Mouse (Mus musculus): ENCODE results near the gene Reep1. TPM values are rescaled to one million over a fixed set of nuclear protein-coding genes. Genes with fewer than 3 reads are reported as not detected.
A peak's percentile ranks its signal among the peaks of the same experiment; 100 is the strongest.

Reep1 gene
- total RNA-seq, 1 experiment from 2014 or later, result 0.73 TPM

- peak; percentile 71 for ATAC-seq (replicated peaks; ENCODE audit: low read depth, poor library complexity, severe bottlenecking)
These were observed 28.2 kb downstream of the Reep1 start for GRCm38 (mm10) chr6:71735600-71736010.

GRCm38 (mm10) chr6:71736101-71736500 lies 28.7 kb downstream of the Reep1 start:
- peak; percentile 64 for ATAC-seq (replicated peaks; ENCODE audit: low read depth, poor library complexity, severe bottlenecking)

- no peak for ATAC-seq (replicated peaks; ENCODE audit: low read depth, poor library complexity, severe bottlenecking)
These were observed 29.8 kb downstream of the Reep1 start for GRCm38 (mm10) chr6:71737202-71737601.

- no peak for ATAC-seq (replicated peaks; ENCODE audit: low read depth, poor library complexity, severe bottlenecking)
These were observed 31.2 kb downstream of the Reep1 start for GRCm38 (mm10) chr6:71738611-71739010.

GRCm38 (mm10) chr6:71740921-71741320 lies 33.6 kb downstream of the Reep1 start:
- ATAC-seq (replicated peaks; ENCODE audit: low read depth, poor library complexity, severe bottlenecking), result no peak

GRCm38 (mm10) chr6:71741998-71742636 lies 34.8 kb downstream of the Reep1 start:
- ATAC-seq (replicated peaks; ENCODE audit: low read depth, poor library complexity, severe bottlenecking), result no peak

GRCm38 (mm10) chr6:71744934-71745333 lies 37.6 kb downstream of the Reep1 start:
- no peak for ATAC-seq (replicated peaks; ENCODE audit: low read depth, poor library complexity, severe bottlenecking)

GRCm38 (mm10) chr6:71745482-71746234 lies 38.3 kb downstream of the Reep1 start:
- peak; percentile 41 for ATAC-seq (replicated peaks; ENCODE audit: low read depth, poor library complexity, severe bottlenecking)

GRCm38 (mm10) chr6:71746246-71746645 lies 38.9 kb downstream of the Reep1 start:
- ATAC-seq (replicated peaks; ENCODE audit: low read depth, poor library complexity, severe bottlenecking), result no peak

- ATAC-seq (replicated peaks; ENCODE audit: low read depth, poor library complexity, severe bottlenecking), result no peak
These were observed 39.5 kb downstream of the Reep1 start for GRCm38 (mm10) chr6:71746846-71747245.

- ATAC-seq (replicated peaks; ENCODE audit: low read depth, poor library complexity, severe bottlenecking), result no peak
These were observed 44.2 kb downstream of the Reep1 start for GRCm38 (mm10) chr6:71751602-71752001.

GRCm38 (mm10) chr6:71752791-71753464 lies 45.6 kb downstream of the Reep1 start:
- no peak for ATAC-seq (replicated peaks; ENCODE audit: low read depth, poor library complexity, severe bottlenecking)

- ATAC-seq (replicated peaks; ENCODE audit: low read depth, poor library complexity, severe bottlenecking), result peak; percentile 63
These were observed 49.9 kb downstream of the Reep1 start for GRCm38 (mm10) chr6:71757039-71757894.

GRCm38 (mm10) chr6:71758780-71759179 lies 51.4 kb downstream of the Reep1 start:
- ATAC-seq (replicated peaks; ENCODE audit: low read depth, poor library complexity, severe bottlenecking), result no peak

- peak; percentile 48; the same call in 1 of the 2 replicates for ATAC-seq (replicated peaks; ENCODE audit: low read depth, poor library complexity, severe bottlenecking)
These were observed 52.7 kb downstream of the Reep1 start for GRCm38 (mm10) chr6:71760073-71760472.

- no peak for ATAC-seq (replicated peaks; ENCODE audit: low read depth, poor library complexity, severe bottlenecking)
These were observed 60.4 kb downstream of the Reep1 start for GRCm38 (mm10) chr6:71767761-71768160.

- no peak for ATAC-seq (replicated peaks; ENCODE audit: low read depth, poor library complexity, severe bottlenecking)
These were observed 62.7 kb downstream of the Reep1 start for GRCm38 (mm10) chr6:71769901-71770690.

GRCm38 (mm10) chr6:71770856-71771255 lies 63.5 kb downstream of the Reep1 start:
- ATAC-seq (replicated peaks; ENCODE audit: low read depth, poor library complexity, severe bottlenecking), result no peak

GRCm38 (mm10) chr6:71771282-71771681 lies 63.9 kb downstream of the Reep1 start:
- no peak for ATAC-seq (replicated peaks; ENCODE audit: low read depth, poor library complexity, severe bottlenecking)
